Mouse (Mus musculus): Measurements from ENCODE around the gene Preb. TPM values are rescaled to one million over a fixed set of nuclear protein-coding genes. Genes with fewer than 3 reads are reported as not detected.

The Preb gene
- total and polyA plus RNA-seq, 3 experiments = 87.3 to 145 (median 96.5) TPM

- DNase-seq (ENCODE audit: extremely low read depth) = peak; percentile 87
- Histone ChIP-seq H3K36me3 (replicated peaks in 1 of 2; ENCODE audit: control insufficient read depth in 1 of 2, insufficient read depth in 1 of 2, low read length in 1 of 2) (peaks cover 24 to 33% of the 10 kb centered on the region in 2 experiments), H3K4me1 (ENCODE audit: control insufficient read depth in 1 of 2, insufficient read depth in 2 of 2) (peaks cover 2 to 24% of the 10 kb centered on the region in 2 experiments; a peak in 3 of 4 replicates), H3K79me2 (replicated peaks; ENCODE audit: control insufficient read depth, extremely low read depth, insufficient read depth, poor library complexity, severe bottlenecking) (no peaks in the 10 kb centered on the region), H3K9me3 (replicated peaks; ENCODE audit: low read length) (no peaks in the 10 kb centered on the region), H3K4me2 (ENCODE audit: insufficient read depth, low read depth, poor library complexity, severe bottlenecking) (peak overlapping the region; percentile 52), H3K9ac (ENCODE audit: insufficient read depth, low read depth) (peak overlapping the region; percentile 23; the same call in 1 of the 2 replicates), H3K27me3 (replicated peaks) (peaks cover 10% of the 10 kb centered on the region), H3K27ac (ENCODE audit: insufficient read depth, low read depth) (no peak overlapping the region), H3K4me3 (replicated peaks in 1 of 3; ENCODE audit: low read depth in 2 of 3, low read length in 2 of 3, poor library complexity in 1 of 3) (peak overlapping the region; percentile 64 to 75 (median 71))
- in situ Hi-C loops (cut with MboI; ENCODE audit: low pct_ligation_motif_present, low pct_unique_long_range_greater_than_20kb, low sequenced_read_pairs) = no loop called here
- TF ChIP-seq E2F4 (IDR thresholded peaks at IDR 0.05; ENCODE audit: insufficient replicate concordance, low read depth, low read length) (no peak), MAFK (IDR thresholded peaks at IDR 0.05; ENCODE audit: insufficient replicate concordance, low read length) (no peak), ZMIZ1 (IDR thresholded peaks at IDR 0.05; ENCODE audit: low read depth, low read length) (no peak), RAD21 (IDR thresholded peaks at IDR 0.05; ENCODE audit: low read depth, low read length) (no peak), IRF4 (IDR thresholded peaks at IDR 0.05; ENCODE audit: low read depth, low read length) (no peak; the same call in 1 of the 2 replicates), TBP (conservative IDR thresholded peaks at IDR 0.05; ENCODE audit: low read depth, low read length) (no peak), JUND (conservative IDR thresholded peaks at IDR 0.05; ENCODE audit: low read depth, low read length) (no peak), POLR2AphosphoS2 (IDR thresholded peaks at IDR 0.05; ENCODE audit: low read depth, low read length) (no peak), CHD1 (IDR thresholded peaks at IDR 0.05; ENCODE audit: low read depth, low read length) (no peak), POLR2A (IDR thresholded peaks at IDR 0.05; ENCODE audit: low read depth, low read length) (peak; percentile 72), KAT2A (IDR thresholded peaks at IDR 0.05; ENCODE audit: insufficient replicate concordance, low read length) (0 out of 2 replicates have a peak, but pooled peaks have one; percentile 36), SIN3A (IDR thresholded peaks at IDR 0.05; ENCODE audit: low read length) (peak; percentile 48; the same call in 1 of the 2 replicates), HCFC1 (IDR thresholded peaks at IDR 0.05; ENCODE audit: low read depth, low read length) (peak; percentile 48), ELF1 (IDR thresholded peaks at IDR 0.05; ENCODE audit: low read depth, low read length) (peak; percentile 66), MAX (IDR thresholded peaks at IDR 0.05; ENCODE audit: low read length) (peak; percentile 30; the same call in 1 of the 2 replicates), USF1 (IDR thresholded peaks at IDR 0.05; ENCODE audit: low read depth, low read length) (no peak), PAX5 (IDR thresholded peaks at IDR 0.05; ENCODE audit: low read length) (no peak), MEF2A (IDR thresholded peaks at IDR 0.05; ENCODE audit: borderline replicate concordance, low read depth, low read length) (0 out of 2 replicates have a peak, but pooled peaks have one; percentile 33), NELFE (IDR thresholded peaks at IDR 0.05; ENCODE audit: low read depth, low read length) (peak; percentile 51; the same call in 1 of the 2 replicates), MAZ (IDR thresholded peaks at IDR 0.05; ENCODE audit: low read depth, low read length) (no peak), RCOR1 (conservative IDR thresholded peaks at IDR 0.05; ENCODE audit: low read depth, low read length) (no peak), USF2 (conservative IDR thresholded peaks at IDR 0.05; ENCODE audit: low read depth, low read length) (no peak), UBTF (IDR thresholded peaks at IDR 0.05; ENCODE audit: low read depth, low read length) (no peak), TCF12 (IDR thresholded peaks at IDR 0.05; ENCODE audit: low read depth, low read length) (peak; percentile 40; the same call in 1 of the 2 replicates), SMC3 (IDR thresholded peaks at IDR 0.05; ENCODE audit: low read depth, low read length) (no peak), CTCF (conservative IDR thresholded peaks at IDR 0.05 in 1 of 2, IDR thresholded peaks at IDR 0.05 in 1 of 2; ENCODE audit: low read depth in 2 of 2, low read length in 2 of 2) (no peak), NRF1 (IDR thresholded peaks at IDR 0.05; ENCODE audit: low read depth, low read length) (peak; percentile 35; the same call in 1 of the 2 replicates), ZNF384 (IDR thresholded peaks at IDR 0.05; ENCODE audit: low read depth, low read length) (no peak), BHLHE40 (IDR thresholded peaks at IDR 0.05; ENCODE audit: low read depth, low read length) (peak; percentile 24; the same call in 1 of the 2 replicates), ZKSCAN1 (IDR thresholded peaks at IDR 0.05; ENCODE audit: borderline replicate concordance, low read depth, low read length) (no peak), MYC (IDR thresholded peaks at IDR 0.05; ENCODE audit: low read depth, low read length) (no peak), GABPA (IDR thresholded peaks at IDR 0.05; ENCODE audit: insufficient replicate concordance, low read depth, low read length) (no peak), MXI1 (IDR thresholded peaks at IDR 0.05; ENCODE audit: low read depth, low read length) (no peak; the same call in 1 of the 2 replicates), ETS1 (conservative IDR thresholded peaks at IDR 0.05; ENCODE audit: low read depth, low read length) (no peak), ZC3H11A (IDR thresholded peaks at IDR 0.05; ENCODE audit: low read depth, low read length) (no peak), EP300 (IDR thresholded peaks at IDR 0.05; ENCODE audit: low read length) (no peak), CHD2 (IDR thresholded peaks at IDR 0.05; ENCODE audit: low read length) (peak; percentile 16; the same call in 1 of the 2 replicates), JUN (IDR thresholded peaks at IDR 0.05; ENCODE audit: insufficient read depth, low read depth, low read length) (no peak)
- dilution Hi-C loops (cut with MboI; ENCODE audit: extremely low pct_ligation_motif_present, extremely low pct_unique_long_range_greater_than_20kb, low sequenced_read_pairs) = no loop called here
Observed at GRCm38 (mm10) chr5:30949654-30950326, 10.4 kb downstream of the Preb start.

All from CH12.LX (cell line).